Mouse (Mus musculus): ENCODE data around the gene Itgbl1.

DNA sequence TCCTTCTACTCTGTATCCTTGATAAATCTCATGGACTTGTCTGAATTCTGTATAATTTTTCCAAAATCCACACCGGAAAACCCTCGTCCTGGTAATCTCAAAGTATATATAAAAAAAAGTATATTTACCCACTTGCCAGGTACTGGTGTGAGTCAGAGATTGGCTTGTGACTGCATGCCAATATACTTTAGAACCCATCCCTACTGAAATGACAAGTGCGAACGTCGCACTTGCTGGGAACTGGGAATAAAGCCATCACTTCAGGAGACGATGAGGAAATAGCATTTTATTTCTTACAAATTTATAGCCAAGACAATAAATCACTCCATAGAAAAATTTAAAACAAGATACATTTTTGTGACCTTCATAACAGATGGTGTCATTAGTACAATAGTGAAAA is 308.2 kb downstream of the Itgbl1 start:
- TF ChIP-seq POLR2A (IDR thresholded peaks at IDR 0.05; ENCODE audit: extremely low read depth, insufficient read depth, low read length) (no peak), CTCF (IDR thresholded peaks at IDR 0.05; ENCODE audit: extremely low read depth, insufficient read depth, low read length) (no peak)
